Mouse (Mus musculus) MEL (cell line): ENCODE results near the gene Gm20425. TPM values are rescaled to one million over a fixed set of nuclear protein-coding genes. Genes with fewer than 3 reads are reported as not detected.

Experiments
- DNase-seq: peaks from one replicate; pipeline ENCODE4 v3.0.0; 2011; ENCODE audit warnings: low read depth, low spot score
- H3K27ac ChIP-seq: 2 replicates; pipeline ENCODE4 v1.5.1; 2012; ENCODE audit warnings: low read depth, mild to moderate bottlenecking, control low read depth, low read length, moderate library complexity; ENCODE audit not compliant: control insufficient read depth
- H3K27me3 ChIP-seq, 2 experiments: fragments of 150-350 bp in 1 of 2; sonication (generic) in 1 of 2; 2 replicates each; pipeline ENCODE4 v1.6.1; 2012; ENCODE audit warnings: low read length in 2 of 2, mild to moderate bottlenecking in 2 of 2, improper control_type of control experiment in 1 of 2, moderate library complexity in 1 of 2; ENCODE audit not compliant: insufficient read depth in 2 of 2, control insufficient read depth in 1 of 2
- H3K36me3 ChIP-seq, 2 experiments: 2 replicates each; pipeline ENCODE4 v1.6.1; 2012 to 2014; ENCODE audit warnings: low read length in 2 of 2, improper control_type of control experiment in 1 of 2, inconsistent platforms in 1 of 2, mild to moderate bottlenecking in 1 of 2; ENCODE audit not compliant: insufficient read depth in 2 of 2, control insufficient read depth in 1 of 2
- H3K4me1 ChIP-seq, 2 experiments: fragments of 150-350 bp in 1 of 2; sonication (generic) in 1 of 2; 2 replicates each; pipeline ENCODE4 v1.6.1; 2012; ENCODE audit warnings: low read length in 2 of 2, improper control_type of control experiment in 1 of 2, mild to moderate bottlenecking in 1 of 2; ENCODE audit not compliant: insufficient read depth in 2 of 2, control insufficient read depth in 1 of 2
- H3K4me3 ChIP-seq, 2 experiments: fragments of 150-350 bp in 1 of 2; sonication (generic) in 1 of 2; 2 replicates each; pipeline ENCODE4 v1.5.1; 2012; ENCODE audit warnings: low read depth in 2 of 2, low read length in 2 of 2, mild to moderate bottlenecking in 2 of 2, moderate library complexity in 2 of 2, control low read depth in 1 of 2, improper control_type of control experiment in 1 of 2; ENCODE audit not compliant: control insufficient read depth in 1 of 2, insufficient read depth in 1 of 2
- H3K79me2 ChIP-seq: 2 replicates; pipeline ENCODE4 v1.6.1; 2012; ENCODE audit warnings: mild to moderate bottlenecking, low read length, moderate library complexity; ENCODE audit not compliant: control insufficient read depth, poor library complexity, insufficient read depth
- H3K9ac ChIP-seq: 2 replicates; pipeline ENCODE4 v1.6.1; 2012; ENCODE audit warnings: low read depth, mild to moderate bottlenecking, control low read depth, low read length, moderate library complexity; ENCODE audit not compliant: control insufficient read depth, poor library complexity, severe bottlenecking
- H3K9me3 ChIP-seq: fragments of 150-350 bp; sonication (generic); replicated peaks from 2 replicates; pipeline ENCODE4 v1.6.1; 2012; ENCODE audit warnings: mild to moderate bottlenecking, low read length, improper control_type of control experiment, moderate library complexity; ENCODE audit not compliant: insufficient read depth
- CHD1 ChIP-seq: IDR thresholded peaks from 2 replicates; pipeline ENCODE4 v1.6.1; 2012; ENCODE audit warnings: low read depth, mild to moderate bottlenecking, inconsistent platforms, low read length, improper control_type of control experiment
- CHD2 ChIP-seq: IDR thresholded peaks from 2 replicates; pipeline ENCODE4 v1.6.1; 2011; ENCODE audit warnings: low read length, improper control_type of control experiment
- CTCF ChIP-seq, 3 experiments: IDR thresholded peaks in 2 of 3; conservative IDR thresholded peaks in 1 of 3; 2 replicates each; pipeline ENCODE4 v1.5.1; 2011 to 2012; ENCODE audit warnings: low read length in 3 of 3, low read depth in 2 of 3, mild to moderate bottlenecking in 2 of 3, improper control_type of control experiment in 1 of 3, inconsistent platforms in 1 of 3, mixed read lengths in 1 of 3, moderate library complexity in 1 of 3; ENCODE audit not compliant: control insufficient read depth in 1 of 3, insufficient read depth in 1 of 3, poor library complexity in 1 of 3, severe bottlenecking in 1 of 3
- E2F4 ChIP-seq: IDR thresholded peaks from 2 replicates; pipeline ENCODE4 v1.6.1; 2011; ENCODE audit warnings: low read depth, low read length, improper control_type of control experiment, borderline replicate concordance
- ETS1 ChIP-seq: IDR thresholded peaks from 2 replicates; pipeline ENCODE4 v1.6.1; 2012; ENCODE audit warnings: low read depth, mild to moderate bottlenecking, inconsistent platforms, low read length, improper control_type of control experiment, moderate library complexity
- GABPA ChIP-seq: IDR thresholded peaks from 2 replicates; pipeline ENCODE4 v1.6.1; 2012; ENCODE audit warnings: low read depth, mild to moderate bottlenecking, inconsistent platforms, low read length, improper control_type of control experiment, moderate library complexity
- GATA1 ChIP-seq: IDR thresholded peaks from 2 replicates; pipeline ENCODE4 v1.6.1; 2011; ENCODE audit warnings: low read depth, low read length, improper control_type of control experiment
- MAFK ChIP-seq: IDR thresholded peaks from 2 replicates; pipeline ENCODE4 v1.6.1; 2011; ENCODE audit warnings: low read depth, mild to moderate bottlenecking, low read length, improper control_type of control experiment, borderline replicate concordance
- MAX ChIP-seq: IDR thresholded peaks from 2 replicates; pipeline ENCODE4 v1.6.1; 2011; ENCODE audit warnings: low read length, improper control_type of control experiment
- MEF2A ChIP-seq: IDR thresholded peaks from 2 replicates; pipeline ENCODE4 v1.6.1; 2014; ENCODE audit warnings: low read depth, mild to moderate bottlenecking, inconsistent platforms, low read length, improper control_type of control experiment; ENCODE audit not compliant: poor library complexity, insufficient replicate concordance, severe bottlenecking; ENCODE audit errors: extremely low read depth
- MXI1 ChIP-seq: IDR thresholded peaks from 2 replicates; pipeline ENCODE4 v1.6.1; 2011; ENCODE audit warnings: mild to moderate bottlenecking, low read depth, low read length, improper control_type of control experiment
- MYB ChIP-seq: IDR thresholded peaks from 2 replicates; pipeline ENCODE4 v1.6.1; 2011; ENCODE audit warnings: mild to moderate bottlenecking, low read depth, low read length, improper control_type of control experiment
- MYC ChIP-seq: IDR thresholded peaks from 2 replicates; pipeline ENCODE4 v1.6.1; 2011; ENCODE audit warnings: low read depth, mild to moderate bottlenecking, low read length, improper control_type of control experiment, moderate library complexity
- NELFE ChIP-seq: IDR thresholded peaks from 2 replicates; pipeline ENCODE4 v1.6.1; 2011; ENCODE audit warnings: low read depth, low read length, improper control_type of control experiment
- POLR2AphosphoS5 ChIP-seq: IDR thresholded peaks from 2 replicates; pipeline ENCODE4 v1.6.1; 2012; ENCODE audit warnings: low read depth, borderline replicate concordance, mild to moderate bottlenecking, inconsistent platforms, low read length, moderate library complexity, mixed read lengths
- RCOR1 ChIP-seq: IDR thresholded peaks from 2 replicates; pipeline ENCODE4 v1.6.1; 2012; ENCODE audit warnings: low read depth, mild to moderate bottlenecking, inconsistent platforms, low read length, improper control_type of control experiment
- SMC3 ChIP-seq: IDR thresholded peaks from 2 replicates; pipeline ENCODE4 v1.6.1; 2011; ENCODE audit warnings: low read depth, low read length, improper control_type of control experiment
- TBP ChIP-seq: IDR thresholded peaks from 2 replicates; pipeline ENCODE4 v1.8.0; 2011; ENCODE audit warnings: low read depth, low read length, improper control_type of control experiment
- TCF12 ChIP-seq: IDR thresholded peaks from 2 replicates; pipeline ENCODE4 v1.6.1; 2014; ENCODE audit warnings: low read depth, mild to moderate bottlenecking, inconsistent platforms, low read length, improper control_type of control experiment, moderate library complexity
- UBTF ChIP-seq: IDR thresholded peaks from 2 replicates; pipeline ENCODE4 v1.6.1; 2012; ENCODE audit warnings: low read depth, mild to moderate bottlenecking, inconsistent platforms, low read length, improper control_type of control experiment, moderate library complexity, borderline replicate concordance; ENCODE audit not compliant: insufficient read depth
- USF1 ChIP-seq: IDR thresholded peaks from 2 replicates; pipeline ENCODE4 v1.6.1; 2014; ENCODE audit warnings: low read depth, mild to moderate bottlenecking, inconsistent platforms, low read length, improper control_type of control experiment, moderate library complexity
- USF2 ChIP-seq, 2 experiments: IDR thresholded peaks; 2 replicates each; pipeline ENCODE4 v1.6.1; 2011 to 2012; ENCODE audit warnings: improper control_type of control experiment in 2 of 2, low read length in 2 of 2, borderline replicate concordance in 1 of 2, inconsistent platforms in 1 of 2, low read depth in 1 of 2, mild to moderate bottlenecking in 1 of 2; ENCODE audit not compliant: insufficient read depth in 1 of 2
- ZC3H11A ChIP-seq: IDR thresholded peaks from 2 replicates; pipeline ENCODE4 v1.6.1; 2012; ENCODE audit warnings: low read depth, mild to moderate bottlenecking, inconsistent platforms, low read length, improper control_type of control experiment
- ZMIZ1 ChIP-seq: IDR thresholded peaks from 2 replicates; pipeline ENCODE4 v1.6.1; 2012; ENCODE audit warnings: low read depth, mild to moderate bottlenecking, inconsistent platforms, low read length, improper control_type of control experiment, moderate library complexity
- polyA plus RNA-seq, 2 experiments: library from polyadenylated mRNA; stranded (reverse) in 1 of 2; unstranded in 1 of 2; fragments of >175 nt in 1 of 2; fragments of >200 nt in 1 of 2; gene quantifications; 2 replicates each; pipeline versions ENCODE4 v1.2.1 to v1.2.4; 2012; ENCODE audit warnings: low replicate concordance in 2 of 2, low read depth in 1 of 2; ENCODE audit not compliant: insufficient read length in 2 of 2, insufficient read depth in 1 of 2, missing spikeins in 1 of 2
- total RNA-seq: library from RNA; depleted of rRNA; stranded (reverse); fragments of 300-350 nt; gene quantifications from 2 replicates; pipeline ENCODE4 v1.2.3, GENCODE M21; 2012

Gm20425 gene
- total and polyA plus RNA-seq, 3 experiments: not detected

DNA sequence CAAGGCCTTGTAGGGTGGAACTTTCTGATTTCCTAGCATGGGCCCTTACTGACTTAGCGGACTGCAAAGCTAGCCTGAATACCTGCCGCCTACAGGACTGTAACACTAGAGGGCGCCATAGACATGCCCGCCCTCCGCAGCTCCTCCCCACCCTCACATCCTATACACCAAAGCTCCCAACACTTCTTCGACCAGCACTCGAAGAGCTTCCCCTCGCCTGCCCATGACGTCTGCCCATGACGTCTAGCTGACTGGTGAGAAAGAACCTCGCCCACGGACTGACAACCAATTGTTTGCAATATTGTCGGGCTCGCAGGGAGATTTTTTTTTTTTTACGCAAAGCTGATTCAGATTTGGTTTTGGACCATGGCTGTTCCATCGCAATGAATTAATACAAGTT lies 22.3 kb downstream of the Gm20425 start (continued):
- TF ChIP-seq USF2 (IDR thresholded peaks at IDR 0.05; ENCODE audit: borderline replicate concordance in 1 of 2, insufficient read depth in 1 of 2, low read depth in 1 of 2, low read length in 2 of 2): no peak
- TF ChIP-seq MEF2A: no peak
- TF ChIP-seq CTCF (IDR thresholded peaks at IDR 0.05 in 2 of 3, conservative IDR thresholded peaks at IDR 0.05 in 1 of 3; ENCODE audit: control insufficient read depth in 1 of 3, insufficient read depth in 1 of 3, low read depth in 2 of 3, low read length in 3 of 3, poor library complexity in 1 of 3, severe bottlenecking in 1 of 3): peak; percentile 84 to 95 (median 91)
- TF ChIP-seq ZMIZ1: no peak
- no peak for TF ChIP-seq NELFE
- no peak for TF ChIP-seq E2F4
- no peak for TF ChIP-seq MYC
- TF ChIP-seq POLR2AphosphoS5: no peak
- no peak for TF ChIP-seq MXI1
- TF ChIP-seq TCF12: no peak
- TF ChIP-seq CHD2: no peak
- no peak for TF ChIP-seq CHD1
- no peak for TF ChIP-seq MAFK
- no peak for TF ChIP-seq MYB
- TF ChIP-seq, all 39 proteins: peak for 12

DNA sequence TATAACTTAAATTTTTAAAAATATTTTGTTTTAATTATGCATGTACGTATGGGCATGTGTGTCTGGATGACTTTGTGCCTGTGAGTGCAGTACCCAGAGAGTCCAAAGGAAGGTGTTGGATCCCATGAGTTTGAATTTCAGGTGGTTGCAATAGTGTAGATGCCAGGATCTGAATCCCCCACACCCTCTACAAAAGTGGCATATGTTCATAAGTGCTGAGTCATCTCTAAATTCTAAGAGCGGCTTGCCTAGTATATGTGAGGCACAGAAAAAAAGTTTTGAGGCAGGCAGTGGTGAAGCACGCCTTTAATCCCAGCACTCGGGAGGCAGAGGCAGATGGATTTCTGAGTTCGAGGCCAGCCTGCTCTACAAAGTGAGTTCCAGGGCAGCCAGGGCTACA lies 24.3 kb downstream of the Gm20425 start:
- TF ChIP-seq TCF12 (no peak), GABPA (0 out of 2 replicates have a peak, but pooled peaks have one; percentile 43), MEF2A (no peak), MAFK (peak; percentile 55; the same call in 1 of the 2 replicates)
- TF ChIP-seq, all 39 proteins: peak for 2
- H3K27me3 ChIP-seq: no peaks in the 10 kb centered on the region; a peak in 1 of 4 replicates
- 0 out of 4 replicates have a peak, but pooled peaks cover 0 to 10% of the 10 kb centered on the region in 2 experiments for H3K4me1 ChIP-seq
- H3K27ac ChIP-seq: no peak overlapping the region
- no peak overlapping the region for H3K9ac ChIP-seq
- DNase-seq: no peak
- H3K36me3 ChIP-seq: peaks cover 0 to 10% of the 10 kb centered on the region in 2 experiments; a peak in 2 of 4 replicates
- H3K4me3 ChIP-seq: no peak overlapping the region
- peaks cover 10% of the 10 kb centered on the region for H3K79me2 ChIP-seq
- H3K9me3 ChIP-seq: no peaks in the 10 kb centered on the region

DNA sequence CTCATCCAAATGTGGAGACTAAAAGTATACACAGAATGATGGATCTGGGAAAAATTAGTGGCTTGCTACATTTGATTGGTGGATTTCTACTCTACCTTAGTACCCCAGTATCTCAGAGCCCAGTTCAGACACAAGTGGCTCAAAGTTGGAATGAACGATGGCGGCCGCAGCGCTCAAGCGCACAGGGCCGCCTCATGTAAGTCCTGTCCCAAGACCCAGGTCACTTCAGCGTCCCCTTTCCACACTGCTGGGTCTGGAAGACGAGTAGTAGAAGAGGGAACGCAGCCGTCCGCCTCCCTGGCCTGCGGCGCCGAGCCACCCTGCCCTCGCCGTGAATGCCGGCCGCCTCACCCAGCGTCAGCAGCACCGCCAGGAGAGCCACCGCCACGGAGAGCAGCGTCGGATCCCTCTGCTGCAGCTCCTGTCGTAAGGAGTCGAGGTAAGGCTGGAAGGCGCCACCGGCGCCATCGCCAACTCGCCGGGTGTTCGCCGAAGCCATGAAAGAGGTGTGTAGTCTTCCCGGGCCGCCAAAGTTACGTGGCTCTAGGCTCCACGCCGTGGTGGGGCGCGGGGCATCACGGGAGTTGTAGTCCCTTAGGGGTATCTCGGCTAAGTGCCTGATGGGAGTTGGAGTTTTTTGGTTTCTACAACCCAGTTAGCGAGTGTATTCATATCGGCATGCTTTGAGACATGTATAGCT lies 28.4 kb downstream of the Gm20425 start, which contains the start of gene Srprb:
TSS of gene Srprb (minus strand) at position 577 of the 700 bp plus-strand sequence.
- peak within 1 kb of the TSS; percentile 36 for H3K27ac ChIP-seq
- no peaks in the 10 kb centered on the region for H3K27me3 ChIP-seq
- 0 out of 4 replicates have a peak, but pooled peaks cover 0 to 8% of the 10 kb centered on the region in 2 experiments for H3K4me1 ChIP-seq
- DNase-seq: peak; percentile 94
- peaks cover 7 to 10% of the 10 kb centered on the region in 2 experiments; a peak in 3 of 4 replicates for H3K36me3 ChIP-seq
- H3K4me3 ChIP-seq: peak within 1 kb of the TSS; percentile 91 to 97
- H3K79me2 ChIP-seq: peaks cover 14% of the 10 kb centered on the region
- H3K9ac ChIP-seq: peak within 1 kb of the TSS; percentile 95
- no peaks in the 10 kb centered on the region for H3K9me3 ChIP-seq
- TF ChIP-seq ETS1 (no peak), USF1 (no peak), RCOR1 (no peak), MEF2A (no peak), SMC3 (no peak), ZMIZ1 (no peak), GATA1 (peak; percentile 57), TBP (peak; percentile 93), MAX (peak; percentile 61; the same call in 1 of the 2 replicates), ZC3H11A (no peak), E2F4 (no peak), CTCF (IDR thresholded peaks at IDR 0.05 in 2 of 3, conservative IDR thresholded peaks at IDR 0.05 in 1 of 3; ENCODE audit: control insufficient read depth in 1 of 3, insufficient read depth in 1 of 3, low read depth in 2 of 3, low read length in 3 of 3, poor library complexity in 1 of 3, severe bottlenecking in 1 of 3) (no peak), MAFK (no peak), TCF12 (0 out of 2 replicates have a peak, but pooled peaks have one; percentile 23), UBTF (no peak), MYB (no peak)
